Mouse (Mus musculus) 3134 (cell line): ENCODE results near the gene Auts2.

Source experiments
- DNase-seq: peaks from one replicate; pipeline ENCODE4 v3.0.0-alpha.2; 2011; ENCODE audit warnings: low spot score; ENCODE audit not compliant: insufficient read length; ENCODE audit errors: extremely low read depth

Auts2 gene

DNA sequence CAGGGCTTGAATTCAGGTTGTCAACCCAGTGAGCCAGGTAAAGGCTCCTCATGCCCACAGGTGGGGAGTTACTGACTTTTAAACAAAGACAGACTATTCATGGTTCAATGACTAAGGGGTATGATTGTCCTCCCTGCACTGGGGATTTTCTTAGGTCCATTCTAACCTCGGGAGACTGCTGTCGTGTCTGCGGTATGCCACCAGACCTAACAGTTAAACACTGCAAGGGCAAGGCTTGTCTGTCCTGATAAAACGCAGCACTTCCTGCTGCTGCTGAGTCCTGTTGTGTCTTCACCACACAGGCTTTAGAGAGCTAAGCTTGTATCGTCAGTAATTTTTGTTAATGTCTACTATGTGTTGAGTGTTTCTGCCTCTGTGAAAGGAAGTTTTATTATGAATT is 828.2 kb downstream of the Auts2 start:
- no peak for DNase-seq

DNA sequence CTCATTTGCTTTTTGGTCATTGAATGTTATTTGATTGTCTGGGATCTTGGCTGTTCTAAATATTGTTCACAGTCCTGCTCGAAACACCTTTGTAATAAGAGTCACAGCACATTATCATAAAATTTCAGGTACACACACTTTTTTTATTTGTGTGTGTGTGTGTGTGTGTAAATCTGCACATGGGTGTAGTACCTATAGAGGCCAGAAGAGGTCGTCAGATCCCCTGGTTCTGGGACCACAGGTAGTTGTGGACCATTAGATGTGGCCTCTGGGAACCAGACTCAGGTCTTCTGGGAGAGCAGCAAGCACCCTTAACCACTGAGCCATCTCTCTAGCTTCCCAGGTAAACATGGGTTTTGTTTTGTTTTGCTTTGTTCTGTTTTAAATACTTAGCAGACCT is 830.7 kb downstream of the Auts2 start:
- no peak for DNase-seq

DNA sequence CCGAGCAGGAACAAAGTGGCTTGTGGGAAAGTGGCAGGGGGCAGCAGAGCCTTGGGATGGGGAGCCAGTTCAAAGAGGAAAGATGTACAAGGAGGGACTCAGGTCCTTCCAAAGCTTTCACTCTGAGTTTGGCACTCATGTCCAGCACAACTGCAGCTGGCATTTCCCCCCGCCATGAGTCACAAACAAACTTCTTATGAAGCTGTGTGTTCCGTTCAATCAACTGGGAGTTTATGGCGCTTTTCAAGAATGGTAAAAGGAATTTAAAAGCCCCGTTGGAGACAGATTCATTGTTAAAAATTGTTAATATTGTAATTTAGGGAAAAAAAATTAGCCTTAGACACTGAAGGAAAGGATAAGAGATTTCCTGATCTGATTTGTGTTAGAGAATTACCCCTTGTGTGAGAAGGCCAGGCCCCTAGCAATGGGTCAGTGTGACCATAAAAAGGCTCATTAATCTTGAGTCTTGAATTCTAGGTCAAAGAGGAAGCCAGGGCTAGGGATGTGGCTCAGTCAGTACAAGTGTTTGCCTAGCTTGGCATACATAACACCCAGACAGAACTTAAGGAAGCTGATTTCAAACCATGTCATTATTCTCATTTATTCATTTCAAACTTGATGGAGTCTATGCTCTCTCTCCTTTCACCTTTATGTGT is 831.5 kb downstream of the Auts2 start:
- DNase-seq = no peak

DNA sequence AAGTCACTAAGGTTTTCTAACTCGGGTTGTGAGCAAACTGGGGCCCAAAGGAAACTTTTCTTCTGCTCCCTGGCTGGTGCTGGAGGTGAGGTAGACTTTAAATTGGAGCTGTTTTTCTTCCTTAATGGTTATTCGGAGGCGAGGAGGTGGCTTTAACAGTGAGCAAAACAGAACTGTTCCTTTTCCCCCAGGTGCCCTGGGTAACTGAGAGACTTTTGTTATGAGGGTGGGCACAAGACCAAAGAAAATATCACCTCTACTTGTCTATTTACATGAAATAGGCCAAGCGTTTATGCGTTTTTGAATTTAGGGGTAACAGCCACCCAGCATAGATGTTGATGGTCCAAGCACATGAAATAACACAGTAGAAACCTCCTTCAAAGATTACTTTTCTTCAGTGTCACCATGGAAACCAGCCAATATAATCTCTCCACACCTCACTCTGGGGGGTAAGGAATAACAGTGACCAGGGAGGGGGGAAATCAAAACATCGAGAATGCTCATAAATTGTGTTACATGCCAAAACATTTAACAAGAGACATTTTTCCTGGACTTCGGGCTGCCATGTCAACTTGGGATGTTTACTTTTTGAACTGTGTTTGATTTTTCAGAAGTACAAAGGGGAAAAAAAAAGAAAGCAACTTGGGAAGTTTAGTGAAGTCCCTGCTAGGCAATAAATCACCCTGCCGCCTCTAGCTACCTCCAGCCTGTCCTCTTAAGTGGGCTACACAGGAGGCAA is 832.2 kb downstream of the Auts2 start:
- no peak for DNase-seq

DNA sequence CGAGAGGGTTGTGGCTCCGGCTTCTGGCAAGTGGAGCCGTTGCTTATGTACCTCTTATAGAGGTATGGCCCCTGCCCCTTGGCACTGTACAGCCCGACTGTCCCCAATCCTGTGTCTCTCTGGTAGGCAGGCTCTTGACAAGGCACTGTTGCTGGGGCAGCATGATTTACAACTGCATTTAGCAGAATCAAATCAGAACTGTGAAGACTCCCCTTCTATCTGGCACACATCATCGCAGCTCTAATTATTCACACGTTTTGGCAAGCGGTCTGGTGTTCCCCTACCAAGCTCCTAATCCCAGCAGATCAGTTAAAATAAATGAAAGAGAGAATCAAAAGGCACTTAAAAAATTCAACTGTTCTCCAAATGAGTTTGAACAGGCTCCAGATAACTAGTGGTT is 835.7 kb downstream of the Auts2 start:
- no peak for DNase-seq

DNA sequence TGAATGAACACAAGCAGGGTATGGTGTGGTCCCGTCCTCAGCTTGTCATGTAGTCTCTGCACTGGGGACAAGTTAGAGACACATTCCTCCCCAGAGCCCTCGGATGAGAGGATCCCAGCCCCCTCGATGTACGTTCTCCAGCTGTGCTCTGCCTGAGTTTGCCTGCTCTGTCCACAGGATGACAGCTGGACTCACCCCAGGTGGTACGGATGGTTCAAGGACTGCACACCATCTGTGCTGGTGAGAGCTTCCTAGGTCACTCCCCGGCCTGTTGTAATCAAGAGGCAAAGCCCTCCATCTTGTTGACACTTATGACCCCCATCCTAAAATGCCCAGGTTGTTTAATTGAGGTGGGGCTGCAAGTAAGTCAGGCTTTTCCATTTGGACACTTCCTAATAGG is 839.4 kb downstream of the Auts2 start:
- no peak for DNase-seq

DNA sequence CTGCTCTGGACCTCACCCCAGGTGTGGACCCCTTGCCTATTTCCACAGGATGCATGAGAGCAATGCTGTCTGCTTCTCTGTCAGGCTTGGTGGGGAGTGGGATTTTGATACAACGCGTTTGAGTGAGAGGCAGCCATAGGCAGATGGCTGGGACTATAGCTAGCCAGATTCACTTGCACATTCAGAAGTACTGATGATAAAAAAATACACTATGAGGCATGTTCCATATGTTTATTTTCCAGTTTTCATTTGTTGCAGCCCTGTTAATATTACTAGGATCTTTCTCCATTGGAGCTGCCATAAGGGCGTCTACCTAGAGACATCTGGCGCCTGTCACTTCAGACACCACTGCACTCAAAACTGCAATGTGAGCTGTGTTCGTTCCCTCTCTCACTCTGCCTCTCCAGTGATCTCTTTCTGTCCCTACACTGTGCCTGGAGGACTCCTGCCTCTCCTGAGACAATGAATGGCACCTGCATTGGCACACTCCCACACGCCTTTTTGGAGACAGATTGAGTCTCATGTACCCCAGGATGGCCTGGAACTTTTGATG is 840.2 kb downstream of the Auts2 start:
- no peak for DNase-seq

DNA sequence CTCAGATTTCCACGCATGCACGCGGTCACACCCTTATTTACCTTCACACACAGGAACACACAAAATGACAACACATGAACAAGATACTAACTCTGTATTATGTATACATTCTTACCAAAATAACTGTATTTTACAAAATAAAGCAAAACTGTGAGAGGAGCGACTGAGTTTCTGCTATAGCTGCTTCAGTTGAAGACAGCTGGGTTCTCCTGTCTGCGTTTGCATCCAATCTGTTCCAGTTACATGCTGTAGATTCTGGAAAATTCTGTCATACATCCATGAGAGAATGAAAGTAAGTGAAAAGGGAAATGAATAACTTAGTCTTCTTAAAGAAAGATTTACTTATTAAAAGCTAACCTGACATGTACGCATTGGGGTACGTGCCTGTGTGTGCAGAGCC is 844.2 kb downstream of the Auts2 start:
- DNase-seq = no peak

DNA sequence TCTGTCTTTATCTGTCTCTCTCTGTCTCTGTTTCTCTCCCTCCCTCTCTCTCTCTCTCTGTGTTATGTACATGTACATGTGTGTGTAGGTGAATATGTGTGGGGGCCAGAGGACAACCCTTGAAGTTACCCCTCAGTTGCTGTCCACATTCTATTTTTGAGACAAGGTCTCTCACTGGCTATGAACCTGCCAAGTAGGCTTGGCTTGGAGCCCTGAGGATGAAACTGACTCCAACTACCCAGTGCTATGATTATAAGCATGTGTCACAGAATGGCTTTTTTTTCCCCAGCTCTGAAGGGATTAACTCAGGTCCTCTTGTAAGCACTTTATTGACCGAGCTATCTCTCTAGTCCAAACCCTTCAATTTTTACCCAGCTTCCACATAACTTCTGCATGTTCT is 852.4 kb downstream of the Auts2 start:
- no peak for DNase-seq

DNA sequence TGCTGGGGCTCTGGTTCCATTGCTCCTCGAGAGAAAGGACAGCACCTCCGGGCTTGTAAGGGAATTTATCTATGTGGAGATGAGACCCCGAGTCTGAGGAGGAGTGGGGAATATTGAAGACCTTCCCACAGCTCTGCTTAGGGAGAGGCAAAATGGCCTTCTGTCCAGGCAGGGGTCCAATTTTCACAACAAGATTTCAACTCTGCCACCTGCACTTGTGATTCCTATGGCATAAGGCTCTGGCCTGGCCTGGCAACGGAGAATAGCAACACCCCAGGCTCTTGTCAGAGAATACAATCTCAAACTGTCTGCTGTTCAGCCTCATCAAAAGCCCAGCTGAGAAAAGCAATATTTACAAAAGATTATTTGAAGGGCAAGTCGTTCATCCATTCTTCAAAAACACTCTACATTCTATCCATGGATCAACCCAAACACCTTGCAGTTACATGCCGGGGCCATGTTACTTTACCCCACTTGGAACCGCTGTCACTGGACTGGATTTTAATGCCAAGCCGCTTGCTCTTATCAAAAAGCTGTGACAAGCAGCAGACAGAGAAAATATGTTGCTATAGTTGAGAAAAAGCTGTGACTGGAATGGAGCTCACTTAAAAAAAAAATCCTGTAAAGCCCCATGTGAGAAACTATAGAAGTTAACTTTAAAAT is 856.1 kb downstream of the Auts2 start:
- DNase-seq = no peak

DNA sequence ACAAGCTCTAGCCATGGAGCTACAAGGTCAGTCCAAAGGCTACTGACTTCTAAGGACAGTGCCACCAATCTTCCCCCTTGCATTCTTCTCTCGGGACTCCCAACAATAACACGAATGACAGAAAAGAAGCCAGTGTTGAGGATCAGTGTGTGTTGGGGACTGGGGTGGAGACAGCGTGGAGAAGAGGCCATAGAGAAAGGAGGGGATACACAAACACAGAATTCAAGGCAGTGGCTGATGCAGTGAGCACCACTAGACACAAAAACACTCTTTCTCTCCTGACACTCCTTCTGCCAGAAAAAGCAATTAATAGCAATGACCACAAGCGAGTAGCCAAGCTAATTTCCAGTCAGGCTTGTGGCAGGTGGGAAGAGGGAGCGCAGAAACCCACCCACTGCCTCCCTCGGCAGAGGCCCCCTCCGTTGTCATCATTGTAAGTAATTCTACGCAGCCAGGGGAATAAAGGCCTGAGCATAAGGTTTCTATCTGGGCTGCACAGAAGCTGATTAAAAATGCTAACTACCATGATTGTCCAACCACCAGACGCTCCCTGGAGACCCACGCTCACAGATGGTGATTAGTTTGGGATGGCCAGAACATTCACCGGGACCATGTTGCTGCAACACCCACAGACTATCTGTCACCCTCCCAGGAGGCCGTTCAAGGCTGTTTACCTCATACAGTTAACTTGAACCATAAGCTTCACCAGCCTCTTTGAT is 862.9 kb downstream of the Auts2 start:
- no peak for DNase-seq

DNA sequence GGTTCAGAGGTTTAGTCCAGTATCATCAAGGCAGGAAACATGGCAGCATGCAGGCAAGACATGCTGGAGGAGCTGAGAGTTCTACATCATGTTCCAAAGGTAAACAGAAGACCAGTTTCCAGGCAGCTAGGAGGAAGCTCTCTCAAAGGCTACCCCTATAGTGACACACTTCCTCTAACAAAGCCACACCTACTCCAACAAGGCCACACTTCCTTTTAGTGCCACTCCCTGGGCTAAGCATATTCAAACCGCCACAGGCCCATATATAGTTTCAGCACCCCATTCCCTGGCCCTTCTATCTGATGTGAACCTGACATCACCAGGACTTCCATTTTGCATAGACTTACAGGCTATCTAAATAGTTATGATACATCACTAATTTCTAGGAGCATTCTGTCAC is 863.6 kb downstream of the Auts2 start:
- no peak for DNase-seq

DNA sequence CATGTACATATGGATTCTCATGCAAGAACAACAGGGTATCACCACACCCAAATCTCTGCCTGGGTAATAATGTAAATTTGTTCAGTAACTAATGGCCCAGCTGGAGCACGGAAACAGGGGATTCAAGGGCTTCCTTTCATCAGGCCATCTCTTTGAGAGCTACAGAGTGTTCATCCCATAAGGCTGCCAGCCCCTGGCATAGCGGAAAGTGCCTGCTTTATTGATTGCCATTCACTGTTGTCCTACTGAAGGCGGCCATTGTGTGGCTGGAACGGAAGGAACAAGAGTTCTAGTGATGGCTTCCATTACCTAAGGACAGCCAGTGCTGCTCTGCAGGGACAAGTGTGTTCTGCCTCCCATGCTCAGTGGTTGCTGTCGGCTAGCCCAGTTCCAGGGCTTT is 865.6 kb downstream of the Auts2 start:
- DNase-seq = no peak

DNA sequence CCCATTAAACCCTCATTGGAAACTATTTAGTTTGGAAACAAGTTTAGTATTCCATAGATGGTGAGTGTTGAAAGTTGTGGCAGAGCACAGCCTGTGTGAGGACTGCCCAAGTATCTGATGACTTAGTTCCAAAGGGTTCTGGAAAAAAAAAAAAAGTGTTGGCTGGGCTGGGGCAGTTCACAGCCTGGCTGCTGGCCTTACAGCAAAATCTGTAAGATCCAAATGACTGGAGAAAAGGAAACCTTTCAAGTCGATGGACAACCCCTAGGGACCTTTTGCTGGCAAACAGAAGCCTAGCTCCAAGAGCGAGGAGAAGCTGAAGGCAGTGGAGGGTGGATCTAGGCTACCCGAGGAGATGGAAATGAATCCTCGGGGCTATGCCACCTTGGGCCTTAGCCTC is 869.4 kb downstream of the Auts2 start:
- DNase-seq = no peak

DNA sequence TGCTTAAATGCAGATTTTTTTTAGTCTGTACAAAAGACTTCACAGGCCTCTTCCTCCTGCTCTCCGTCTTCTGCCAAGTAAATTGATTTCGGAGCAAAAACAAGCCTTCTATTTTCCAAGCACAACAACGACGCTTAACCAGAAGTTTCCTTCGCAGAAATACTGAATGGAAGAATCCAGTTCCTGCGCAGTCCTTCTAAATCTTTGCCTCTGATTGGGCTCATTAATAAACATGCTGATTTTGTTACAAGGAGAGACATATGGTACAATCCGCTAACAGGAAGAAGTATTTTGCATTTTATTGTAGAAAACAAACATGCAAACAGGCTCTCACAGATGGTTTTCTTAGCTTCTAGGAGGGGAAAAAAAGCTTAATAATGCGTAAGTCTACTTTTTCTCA is 878.1 kb downstream of the Auts2 start:
- no peak for DNase-seq

DNA sequence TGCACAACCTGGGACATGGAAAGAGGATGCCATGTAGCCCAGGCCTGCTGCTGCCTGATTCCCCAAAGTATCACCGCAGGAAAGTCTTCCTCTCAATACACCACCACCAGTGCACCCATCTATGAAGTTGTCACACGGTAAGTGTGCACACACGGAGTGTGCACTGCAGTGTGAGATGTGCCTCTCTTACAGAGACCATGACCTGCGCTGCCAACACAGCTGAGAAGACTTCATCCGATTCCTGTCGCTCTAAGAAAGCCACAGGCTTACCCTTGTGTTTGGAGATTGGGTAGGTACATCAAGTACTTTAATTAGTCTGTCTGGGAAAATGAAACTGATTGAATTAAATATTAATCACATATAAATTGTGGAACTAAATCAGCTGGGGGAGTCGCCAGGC is 878.5 kb downstream of the Auts2 start:
- DNase-seq = no peak

DNA sequence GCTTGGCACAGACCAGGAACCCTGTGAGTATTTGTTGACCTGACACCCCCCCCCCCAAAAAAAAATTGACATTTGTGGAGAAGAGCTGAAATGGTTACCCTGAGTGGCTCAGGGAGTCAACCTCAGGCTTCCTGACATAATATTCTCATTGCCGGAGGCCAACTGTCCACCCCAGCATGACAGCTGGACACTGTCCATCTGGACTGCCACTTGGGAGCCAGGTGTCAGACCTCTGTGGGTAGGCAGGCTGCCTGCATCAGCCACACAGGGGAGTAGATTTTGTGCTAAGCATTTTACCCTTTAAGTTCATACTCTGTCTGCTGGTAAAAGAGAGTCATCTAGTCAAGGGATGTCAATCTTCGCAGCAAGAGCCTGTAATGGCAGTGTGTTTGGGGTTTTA is 880.5 kb downstream of the Auts2 start:
- DNase-seq = no peak

DNA sequence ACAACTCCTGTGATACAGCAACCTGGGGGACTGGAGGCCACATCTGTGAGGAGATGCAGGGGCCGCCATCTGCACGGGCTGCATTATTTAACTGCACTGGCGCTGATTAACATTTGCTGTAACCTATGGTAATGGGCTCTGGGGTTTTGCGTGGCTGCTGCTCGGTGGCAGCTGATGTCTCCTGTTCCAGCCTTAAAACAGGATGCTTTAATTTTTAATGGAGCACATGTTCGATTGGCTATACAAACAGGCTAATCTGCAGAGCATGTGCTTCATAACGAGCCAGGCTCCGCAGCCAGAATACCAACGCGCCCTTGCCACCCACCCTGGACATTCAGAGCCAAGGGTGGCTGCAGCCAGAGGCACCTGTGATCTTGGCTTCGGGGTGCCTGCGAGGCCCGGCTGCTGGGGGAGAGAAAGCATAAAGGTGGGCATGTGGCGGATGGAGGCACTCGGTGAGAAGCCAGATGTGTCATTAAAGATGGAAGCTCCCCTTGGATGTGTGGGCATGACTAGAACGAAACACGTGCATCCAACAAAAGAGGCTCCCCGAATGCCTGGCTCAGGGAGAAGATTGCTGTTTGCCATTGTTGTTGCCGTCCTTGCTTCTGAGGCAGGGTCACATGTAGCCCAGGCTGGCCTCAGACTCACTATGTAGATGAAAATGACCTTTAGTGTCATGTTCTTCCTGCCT is 884.2 kb downstream of the Auts2 start:
- DNase-seq = no peak

DNA sequence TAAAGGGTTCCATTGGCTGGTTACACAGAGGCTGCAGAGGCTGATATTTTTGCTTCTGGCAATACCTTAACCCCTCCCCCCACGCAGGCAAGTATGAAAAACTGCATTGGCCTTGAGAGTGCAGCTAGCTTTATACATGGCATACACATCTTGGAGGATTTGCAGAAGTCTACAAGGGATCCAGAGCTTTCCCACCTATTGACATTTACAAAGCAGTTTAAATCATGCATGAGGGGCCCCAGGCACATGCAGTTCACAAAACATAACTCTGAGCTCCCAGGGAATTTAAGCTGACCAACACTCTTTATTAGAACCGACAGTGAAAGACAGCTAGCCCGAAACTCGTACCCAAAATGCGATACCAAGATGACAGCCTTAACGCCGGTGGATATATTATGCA is 888.9 kb downstream of the Auts2 start:
- no peak for DNase-seq

DNA sequence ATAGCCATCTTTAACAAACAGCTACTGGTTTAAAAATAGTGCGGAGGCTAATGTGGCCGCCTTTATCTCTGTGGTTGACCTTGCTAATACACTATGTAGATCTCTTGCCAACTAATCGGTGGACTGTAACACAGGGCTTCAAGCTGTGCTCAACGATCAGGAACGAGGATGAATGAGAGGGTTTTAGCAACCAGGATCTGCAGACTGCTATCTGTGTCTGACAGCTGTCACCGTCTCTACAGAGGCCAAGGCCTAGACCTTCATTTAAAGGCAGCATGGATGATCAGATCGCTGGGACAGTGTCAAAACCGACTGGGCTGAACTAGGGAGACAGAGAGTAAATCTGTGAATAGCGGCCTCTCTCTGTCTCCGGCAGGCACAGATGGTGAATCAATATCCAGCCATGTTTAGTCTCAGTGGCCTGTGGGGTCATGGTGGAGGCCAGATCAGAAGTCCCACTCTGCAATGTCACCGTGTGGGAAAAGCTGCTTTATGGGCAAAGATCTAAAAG is 892.7 kb downstream of the Auts2 start:
- DNase-seq = no peak
